Mouse (Mus musculus) gastrocnemius, postnatal 25 days (tissue): Measurements from ENCODE around the gene Tnik. TPM values are rescaled to one million over a fixed set of nuclear protein-coding genes. Genes with fewer than 3 reads are reported as not detected.

Source experiments
- DNase-seq: peaks from one replicate; pipeline ENCODE4 v3.0.0; 2022
- microRNA-seq, 2 experiments: library from miRNA; unstranded; fragments of <30 nt; microRNA quantifications; one replicate each; pipeline ENCODE4 v1.2.0; 2021; ENCODE audit warnings: borderline replicate concordance in 2 of 2
- total RNA-seq, 2 experiments: library from RNA; stranded (reverse); gene quantifications; 1 replicate in 1 of 2; 2 replicates in 1 of 2; pipeline ENCODE4 v1.2.3; 2021

Gene Tnik
- total RNA-seq, 2 experiments from 2014 or later: 40.6 to 45.9 TPM

DNA sequence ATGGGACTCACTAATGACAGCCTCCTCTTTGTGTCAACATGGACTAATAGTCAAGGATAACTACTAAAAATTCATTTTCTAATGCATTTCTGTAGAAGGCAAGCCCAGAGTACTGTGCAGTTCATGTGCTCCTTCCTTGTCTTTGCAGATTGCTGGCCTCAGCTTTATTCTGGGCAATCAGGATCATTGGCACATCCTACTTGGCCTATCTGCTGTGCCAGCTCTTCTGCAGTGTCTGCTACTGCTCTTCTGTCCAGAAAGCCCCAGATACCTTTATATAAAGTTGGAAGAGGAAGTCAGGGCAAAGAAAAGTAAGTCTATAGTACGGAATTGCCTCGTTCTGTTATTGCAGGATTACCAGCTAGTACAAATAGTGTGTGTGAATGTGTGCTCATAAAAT lies 455.5 kb downstream of the Tnik start:
- no peak for DNase-seq

DNA sequence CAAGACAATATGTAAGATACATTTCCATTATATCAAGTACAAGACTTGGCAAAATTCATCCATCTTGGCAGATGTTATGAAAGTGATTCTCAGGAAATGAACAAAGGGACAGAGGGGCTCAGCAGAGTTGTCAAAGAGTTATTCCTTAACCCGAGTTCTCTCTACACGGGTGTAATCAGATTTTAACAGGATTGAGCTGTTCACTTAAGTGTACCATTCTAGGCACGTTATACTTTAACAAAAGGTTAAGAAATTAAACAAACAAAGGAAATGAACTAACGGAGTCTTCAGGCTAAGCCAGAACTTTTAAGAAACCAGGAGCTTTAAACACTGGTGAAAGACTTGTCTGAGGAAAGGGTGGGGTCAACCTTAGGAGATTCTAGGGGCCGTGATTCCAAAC lies 458.2 kb downstream of the Tnik start:
- no peak for DNase-seq

DNA sequence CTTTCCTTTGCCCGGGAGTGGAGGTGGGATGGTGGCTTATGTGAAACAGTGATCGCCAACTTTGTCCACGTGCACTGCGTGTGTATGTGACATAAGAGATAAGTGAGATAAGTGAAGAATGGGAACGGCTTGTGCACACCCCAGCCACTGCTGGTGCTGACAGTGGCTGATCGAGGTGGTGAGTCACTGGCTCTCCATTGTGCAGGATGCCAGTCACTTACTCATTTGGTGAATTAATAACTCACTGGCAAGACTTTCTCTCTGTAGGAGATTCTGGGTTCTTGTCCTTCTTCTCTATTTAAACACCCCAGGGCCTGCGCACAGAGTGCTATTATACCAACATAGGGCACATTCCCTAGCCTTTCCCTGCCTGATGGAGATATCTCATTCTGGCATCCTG lies 458.8 kb downstream of the Tnik start:
- DNase-seq: no peak

DNA sequence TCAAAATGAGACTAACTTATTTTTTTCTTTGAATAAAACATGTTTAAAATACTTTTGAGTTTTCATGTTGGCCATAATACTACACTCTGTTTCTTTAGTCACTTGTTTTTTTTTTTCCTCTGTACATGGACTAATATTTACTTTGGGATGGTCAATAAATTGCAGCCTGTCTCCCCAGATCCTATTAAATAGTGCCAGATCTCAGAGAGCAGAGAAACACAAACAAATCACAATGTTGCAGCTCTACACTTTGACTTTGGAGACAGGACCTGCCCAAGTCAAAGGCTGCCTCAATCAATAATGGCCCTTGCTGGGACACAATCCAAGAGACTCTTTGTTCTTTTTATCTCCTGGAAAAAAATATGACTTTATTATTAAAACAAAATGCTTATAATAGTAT lies 459.5 kb downstream of the Tnik start:
- no peak for DNase-seq

DNA sequence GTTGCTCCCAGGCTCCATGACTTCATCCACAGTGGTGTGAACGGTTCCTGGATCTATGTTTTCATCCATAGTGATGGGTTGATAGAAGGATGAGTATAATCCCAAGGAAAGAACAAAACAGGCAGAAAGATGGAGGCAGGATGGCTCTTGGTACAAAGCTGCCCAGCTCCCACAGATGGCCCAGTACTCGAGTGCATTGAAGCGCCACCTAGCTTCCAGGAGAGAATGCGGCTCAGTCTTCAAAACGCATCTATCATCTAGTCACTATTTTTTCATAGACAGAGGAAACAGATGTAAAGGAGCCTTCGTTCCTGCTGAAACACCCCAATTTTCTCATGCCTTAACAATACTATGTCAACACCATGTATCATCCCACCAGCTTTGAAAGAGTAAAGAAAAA lies 460.5 kb downstream of the Tnik start:
- DNase-seq: no peak

DNA sequence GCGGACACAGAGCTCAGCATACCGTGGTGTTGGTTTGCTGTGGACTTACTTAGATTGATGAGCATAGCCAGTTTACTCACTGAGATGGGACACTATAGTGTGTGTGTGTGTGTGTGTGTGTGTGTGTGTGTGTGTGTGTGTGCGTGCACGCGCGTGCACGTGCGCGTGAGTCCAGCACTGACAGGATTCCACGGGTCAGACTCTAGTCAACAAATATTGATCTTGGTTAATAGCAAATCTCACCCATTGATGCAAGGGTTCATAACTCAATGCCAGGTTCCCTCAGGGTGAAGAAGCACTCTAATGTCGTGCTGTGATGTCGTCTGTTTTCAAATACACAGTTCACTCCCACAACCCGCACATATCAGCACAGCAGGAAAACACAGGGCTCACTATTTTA lies 462.2 kb downstream of the Tnik start:
- DNase-seq: no peak

Small RNA genes lying within 50 kb of the gene (microRNA-seq; reads per million reads assigned to microRNA genes)
- gene Mir466q: 0 to 0.26 reads per million in 2 experiments
